Mouse (Mus musculus) spleen, adult 18-20 months (tissue): ENCODE measurements around the gene Epx.
A peak's percentile ranks its signal among the peaks of the same experiment; 100 is the strongest.

Source experiments
- DNase-seq, 2 experiments: peaks; one replicate each; pipeline ENCODE4 v3.0.0; 2022; ENCODE audit warnings: mixed read lengths in 2 of 2

Gene Epx

DNA sequence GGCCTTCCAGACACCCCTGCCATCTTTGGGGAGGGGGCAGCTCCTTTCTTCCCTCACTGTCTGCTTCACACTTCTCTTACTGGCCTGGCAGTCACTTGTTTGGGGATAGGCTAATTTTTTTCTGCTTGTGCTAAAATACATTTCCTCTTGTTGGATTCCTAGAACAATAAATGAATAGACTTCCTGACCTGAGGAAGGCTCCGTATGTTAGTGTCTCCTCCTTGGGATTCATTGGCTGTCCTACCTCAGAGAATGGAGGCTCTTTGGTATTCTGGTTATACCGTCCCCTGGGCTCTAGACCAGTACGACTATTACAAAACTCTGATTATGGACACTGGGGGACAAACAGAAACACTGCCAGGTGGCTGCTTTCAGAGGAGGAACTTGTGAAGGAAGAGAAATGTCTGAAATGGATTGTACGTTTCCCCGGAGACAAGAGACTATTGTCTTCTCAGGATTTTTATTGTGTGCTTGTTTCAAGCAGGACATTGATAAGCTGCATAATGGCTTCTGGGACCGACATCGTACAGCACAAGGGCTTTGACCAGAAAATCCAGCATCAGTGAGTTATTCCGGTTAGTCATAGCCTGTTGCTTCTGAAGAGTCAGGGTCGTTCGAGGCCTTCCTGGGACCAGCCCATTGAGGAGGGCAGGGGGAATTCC is 47.0 kb downstream of the Epx start, which contains the start of gene Lpo:
Gene Lpo (minus strand): TSS at position 51 of the 662 bp plus-strand sequence.
- DNase-seq: no peak

DNA sequence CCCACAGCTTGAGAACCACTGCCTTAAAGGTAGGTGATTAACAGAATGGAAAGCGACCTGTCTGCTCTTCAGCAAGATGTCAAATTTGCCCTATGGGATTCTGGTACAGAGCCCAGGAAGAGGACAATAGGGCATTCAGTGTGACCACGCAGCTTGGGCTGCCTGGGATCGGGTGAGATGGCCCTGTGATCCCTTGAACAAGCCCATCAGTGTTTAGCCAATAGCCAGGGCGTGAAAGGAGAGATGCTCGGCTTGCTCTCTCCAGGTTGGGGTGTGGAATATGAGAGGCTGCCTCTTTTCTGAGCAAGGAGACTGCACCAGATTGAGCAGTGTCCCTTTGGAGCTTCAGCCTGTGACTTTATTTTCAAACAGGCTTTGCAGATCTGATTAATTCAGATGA is 53.8 kb downstream of the Epx start:
- no peak for DNase-seq

DNA sequence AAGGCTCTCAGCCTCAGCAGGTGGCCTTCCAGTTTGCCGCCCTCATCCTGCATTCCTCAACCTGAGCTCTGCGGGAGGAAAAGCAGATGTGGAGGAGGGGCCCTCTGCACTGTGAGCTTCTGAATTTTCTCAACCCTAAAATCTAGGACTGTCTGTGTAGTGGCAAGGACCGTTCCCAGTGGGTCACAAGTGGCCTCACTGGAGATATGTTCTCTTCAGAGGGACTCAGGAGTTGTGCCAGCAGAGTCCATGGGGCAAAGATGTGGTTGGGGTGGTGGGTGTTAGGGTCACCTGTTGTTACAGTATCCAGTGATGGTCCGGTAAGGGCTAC is 57.9 kb downstream of the Epx start:
- no peak for DNase-seq

GRCm38 (mm10) chr11:87816707-87817442 is 58.5 kb downstream of the Epx start:
- DNase-seq: peak in 1 of 2 experiments; percentile 50

- DNase-seq: no peak
Observed at GRCm38 (mm10) chr11:87814831-87815230, 60.5 kb downstream of the Epx start.
